Mouse (Mus musculus): Measurements from ENCODE around the gene 1700007K13Rik.

The 1700007K13Rik gene

DNA sequence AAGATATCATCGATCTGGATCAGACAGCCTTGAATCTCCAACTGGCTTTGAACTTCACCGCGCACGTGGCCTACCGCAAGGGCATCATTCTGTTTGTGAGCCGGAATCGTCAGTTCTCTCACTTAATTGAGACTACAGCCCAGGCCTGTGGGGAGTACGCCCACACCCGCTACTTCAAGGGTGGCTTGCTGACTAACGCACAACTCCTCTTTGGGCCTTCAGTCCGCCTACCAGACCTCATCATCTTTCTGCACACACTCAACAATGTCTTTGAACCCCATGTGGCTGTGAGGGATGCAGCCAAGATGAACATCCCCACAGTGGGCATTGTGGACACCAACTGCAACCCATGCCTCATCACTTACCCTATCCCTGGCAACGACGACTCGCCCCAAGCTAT, 3.3 kb upstream of the 1700007K13Rik start:
- no peak for DNase-seq (ENCODE audit: low read depth)

DNA sequence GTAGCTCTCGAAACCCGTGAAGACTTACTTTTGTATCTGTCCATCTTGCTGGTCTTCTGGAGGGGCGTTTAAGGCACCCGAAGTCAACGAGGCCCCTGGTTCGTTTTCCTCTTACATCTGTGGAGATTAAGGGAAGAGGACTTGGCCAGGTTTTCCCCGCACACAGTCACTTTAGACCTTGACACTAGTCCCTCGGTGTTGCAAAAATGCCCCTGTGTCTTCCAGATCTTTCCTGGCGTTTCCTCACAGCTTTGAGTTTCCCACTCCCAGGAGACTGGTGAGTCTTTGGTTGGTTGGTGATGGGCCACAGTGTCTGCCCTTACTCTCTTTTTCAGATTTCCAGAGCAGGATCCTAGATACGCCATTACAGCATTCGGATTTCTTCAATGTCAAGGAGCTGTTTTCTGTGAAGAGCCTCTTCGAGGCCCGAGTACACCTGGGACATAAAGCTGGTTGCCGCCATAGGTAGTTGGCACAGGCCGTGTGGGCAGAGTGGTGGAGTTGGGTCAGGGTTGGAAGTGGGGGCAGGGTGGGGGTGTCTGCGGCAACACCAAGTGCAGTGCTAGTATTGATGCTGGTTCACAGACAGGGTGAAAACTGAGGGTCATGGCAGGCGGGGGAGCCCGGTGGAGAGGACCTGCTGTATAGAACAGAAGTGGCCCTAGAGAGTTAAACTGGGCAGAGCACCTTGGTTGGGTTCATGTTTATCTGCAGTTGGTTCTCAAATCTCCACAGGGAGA, 2.5 kb upstream of the 1700007K13Rik start:
- DNase-seq (ENCODE audit: low read depth): peak; percentile 12

DNA sequence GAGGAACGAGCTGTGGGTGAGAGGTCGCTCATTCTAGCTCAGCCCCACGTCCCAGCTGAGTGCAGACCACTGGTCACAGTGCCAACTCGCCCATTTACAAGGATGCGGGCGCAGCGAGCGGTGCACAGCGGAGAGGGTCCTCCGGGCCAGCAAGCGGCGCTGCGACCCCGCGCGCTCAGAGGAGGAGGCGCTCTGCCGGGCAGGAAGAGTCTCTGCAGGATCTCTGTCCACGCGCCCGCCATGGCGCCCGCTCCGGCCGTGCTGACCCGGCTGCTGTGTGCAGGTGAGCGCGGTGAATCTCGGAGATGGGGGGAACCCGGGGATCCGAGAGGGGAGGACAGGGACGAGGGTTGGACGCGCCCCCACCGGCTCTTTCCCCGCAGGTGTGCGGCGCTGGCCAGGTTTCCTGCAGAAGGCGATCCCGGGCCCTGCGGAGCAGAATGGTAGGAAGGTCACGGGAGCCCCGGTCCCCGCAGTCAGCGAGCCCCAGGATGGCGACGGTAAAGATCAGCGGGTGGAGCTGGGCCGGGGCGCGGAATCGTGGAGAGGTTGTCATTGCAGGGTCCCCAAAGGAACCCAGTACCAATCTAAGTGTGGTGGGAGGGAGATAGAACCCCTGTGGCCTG, 1.8 kb upstream of the 1700007K13Rik start, which contains the start of gene Mrps2:
Mrps2 (plus strand) TSS at position 207 of the 626 bp plus-strand sequence.
- peak; percentile 93 for DNase-seq (ENCODE audit: low read depth)

DNA sequence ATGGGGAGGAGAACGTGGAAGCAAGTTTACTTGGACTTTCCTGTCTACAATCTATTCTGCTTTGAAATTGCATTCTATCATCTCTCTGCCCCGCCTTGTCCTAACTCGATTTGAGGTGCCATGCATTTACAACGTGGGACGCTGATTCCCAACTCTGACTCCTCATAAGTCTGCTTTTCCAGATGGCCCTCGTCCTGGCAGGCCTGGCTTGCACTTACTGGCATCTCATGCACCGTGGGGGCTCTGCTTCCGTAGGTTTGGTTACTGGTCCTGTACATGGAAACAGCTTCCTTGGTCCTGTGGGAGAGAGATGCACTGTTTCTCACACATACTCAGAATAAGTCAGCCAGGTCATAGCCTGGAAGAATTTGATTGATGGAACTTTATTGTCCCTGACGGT, 1.2 kb downstream of the 1700007K13Rik start:
- no peak for DNase-seq (ENCODE audit: low read depth)

DNA sequence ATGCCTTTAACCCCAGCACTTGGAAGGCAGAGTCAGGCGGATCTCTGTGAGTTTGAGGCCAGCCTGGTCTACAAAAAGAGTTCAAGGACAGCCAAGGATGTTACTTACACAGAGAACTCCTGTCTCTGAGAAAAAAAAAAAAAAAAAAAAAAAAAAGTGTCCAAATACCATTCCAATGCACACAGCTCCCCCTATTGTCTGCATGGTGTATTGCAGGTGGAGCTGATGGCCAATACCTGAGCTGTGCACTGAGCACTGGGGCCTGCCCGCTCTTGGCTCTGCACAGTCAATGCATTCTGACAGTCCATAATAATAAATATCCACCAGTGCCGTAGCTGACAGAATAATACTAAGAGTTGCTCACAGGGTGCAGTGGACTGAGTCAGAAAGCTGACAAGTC, 2.2 kb downstream of the 1700007K13Rik start:
- DNase-seq (ENCODE audit: low read depth): peak; percentile 76

DNA sequence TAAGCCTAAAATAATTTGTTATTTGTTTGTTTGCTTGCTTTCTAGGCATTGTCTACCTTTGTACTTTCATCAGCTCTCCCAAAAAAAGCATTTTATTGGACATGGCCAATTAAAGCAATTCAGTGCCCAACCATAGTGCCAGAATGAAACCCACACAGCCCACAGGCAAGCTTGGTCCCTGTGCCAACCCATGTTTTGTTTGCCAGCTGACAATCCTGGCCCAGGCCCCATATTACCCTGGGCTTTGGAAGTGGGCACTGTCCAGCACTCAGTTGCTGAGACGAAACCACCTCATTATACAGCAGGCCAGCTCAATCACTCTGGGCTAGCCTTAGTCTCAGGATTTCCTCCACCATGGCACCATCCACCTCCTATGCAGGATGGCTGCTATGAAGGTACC, 9.5 kb downstream of the 1700007K13Rik start:
- DNase-seq (ENCODE audit: low read depth): no peak

DNA sequence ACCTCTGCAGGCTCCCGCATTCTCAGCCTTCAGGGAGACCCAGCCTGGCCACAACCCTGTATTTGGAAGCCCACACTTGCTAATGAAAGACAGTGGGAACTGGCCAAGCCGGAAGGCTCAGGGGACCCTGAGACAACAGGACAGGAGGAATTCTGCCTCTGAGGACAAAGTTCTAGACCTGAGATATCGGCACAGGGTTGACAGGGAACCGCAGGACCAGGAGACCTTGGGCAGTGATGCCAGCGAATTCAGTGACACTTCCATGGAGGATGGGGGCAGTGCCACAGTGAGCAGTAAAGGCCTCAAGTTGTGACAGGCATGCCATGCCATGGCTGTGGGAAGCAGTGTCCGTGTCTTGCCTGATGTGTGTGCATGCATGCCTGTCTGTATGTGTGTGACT, 12.6 kb downstream of the 1700007K13Rik start:
- DNase-seq (ENCODE audit: low read depth): no peak

DNA sequence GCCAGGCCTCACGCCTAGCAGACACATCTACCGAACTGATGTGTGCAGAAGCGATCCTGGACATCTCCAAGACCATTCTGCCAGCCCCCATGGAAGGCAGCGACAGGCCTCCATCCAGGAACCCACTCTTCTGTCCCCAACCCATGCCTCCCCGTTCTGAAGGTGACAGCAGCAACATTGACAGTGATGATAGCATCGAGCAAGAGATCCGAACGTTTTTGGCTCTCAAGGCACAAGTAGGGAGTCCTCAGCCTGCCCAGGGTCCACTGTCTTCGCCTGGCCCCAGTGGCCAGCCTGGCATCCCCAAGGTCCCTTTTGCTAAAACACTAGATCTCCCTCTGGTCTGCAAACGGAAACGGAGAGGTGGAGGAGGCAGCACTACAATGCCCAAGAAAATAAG, 14.5 kb downstream of the 1700007K13Rik start:
- DNase-seq (ENCODE audit: low read depth): no peak

DNA sequence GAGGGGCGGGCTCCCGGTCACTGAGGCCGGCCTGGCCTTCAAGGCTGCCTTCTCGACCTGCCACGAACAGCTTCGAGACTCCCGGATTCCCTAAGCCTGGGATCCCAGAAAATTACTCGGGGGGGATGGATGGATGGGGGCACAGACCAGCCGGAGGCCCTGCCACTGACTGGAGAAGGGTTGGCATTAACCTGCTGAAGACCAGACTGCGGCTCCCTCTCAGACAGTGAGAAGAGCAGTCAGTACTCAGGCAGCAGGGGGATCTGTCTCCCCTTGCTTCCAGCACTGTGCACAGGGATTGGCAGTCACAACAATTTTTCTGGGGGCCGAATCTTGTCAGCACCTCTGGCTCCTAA, 18.8 kb downstream of the 1700007K13Rik start:
- no peak for DNase-seq (ENCODE audit: low read depth)

DNA sequence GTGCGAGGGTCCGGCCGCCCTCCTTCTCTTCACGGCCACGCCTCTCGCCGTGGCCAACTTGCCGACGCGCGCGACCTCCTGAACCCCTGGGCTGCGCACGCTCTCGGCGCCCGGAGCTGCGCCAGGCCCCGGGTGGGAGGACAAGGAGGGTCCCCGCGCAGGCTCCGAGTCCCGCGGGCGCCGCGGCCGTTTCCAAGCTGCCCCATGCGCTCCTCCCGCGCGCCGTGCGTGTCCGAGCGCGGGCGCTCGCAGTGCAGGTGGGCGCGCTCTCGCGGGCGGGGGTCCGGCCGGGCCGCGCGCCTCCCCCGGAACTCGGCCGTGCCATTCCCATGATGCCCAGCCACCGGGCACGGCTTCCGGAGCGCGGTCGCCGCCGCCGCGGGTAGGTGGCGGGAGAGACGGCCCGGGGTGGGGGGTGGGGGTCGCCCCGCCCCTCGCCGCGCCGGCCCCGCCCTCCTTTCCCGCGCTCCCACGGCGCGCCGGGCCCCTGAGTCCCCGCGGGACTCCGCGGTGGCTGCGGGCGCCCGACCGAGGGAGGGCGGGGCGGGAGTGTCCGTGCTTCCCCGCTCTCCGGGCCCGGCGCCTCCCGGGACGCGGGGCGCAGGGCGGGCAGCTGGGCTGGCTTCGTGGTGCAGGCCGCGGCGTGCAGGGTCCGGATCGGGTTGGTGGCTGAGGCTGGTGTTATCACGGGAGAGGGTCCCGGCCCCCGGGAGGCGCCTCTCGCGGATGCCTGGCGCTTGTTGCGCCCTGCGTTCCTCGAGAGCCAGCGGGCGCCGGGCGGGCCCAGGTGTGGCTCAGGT, 19.4 kb downstream of the 1700007K13Rik start, which contains the start of gene Ppp1r26:
Ppp1r26 (plus strand) TSS at position 286 of the 800 bp plus-strand sequence.
- no peak for DNase-seq (ENCODE audit: low read depth)

DNA sequence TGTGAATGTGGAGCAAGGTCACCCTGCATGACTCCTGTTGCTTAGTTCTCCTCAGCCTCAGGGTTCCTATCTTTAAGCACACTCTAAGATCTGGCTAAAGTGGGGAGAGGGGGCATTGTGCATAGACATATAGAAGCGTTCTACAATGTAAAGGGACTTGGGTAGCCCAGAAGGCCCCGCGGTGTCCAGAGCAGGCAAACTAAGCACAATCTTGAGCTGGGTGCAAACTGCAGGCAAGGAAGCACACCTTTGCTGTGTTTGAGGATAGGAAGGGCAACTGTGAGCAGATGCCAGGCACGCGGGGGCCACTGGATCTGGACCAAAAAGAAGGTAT, 20.0 kb downstream of the 1700007K13Rik start:
- DNase-seq (ENCODE audit: low read depth): no peak

DNA sequence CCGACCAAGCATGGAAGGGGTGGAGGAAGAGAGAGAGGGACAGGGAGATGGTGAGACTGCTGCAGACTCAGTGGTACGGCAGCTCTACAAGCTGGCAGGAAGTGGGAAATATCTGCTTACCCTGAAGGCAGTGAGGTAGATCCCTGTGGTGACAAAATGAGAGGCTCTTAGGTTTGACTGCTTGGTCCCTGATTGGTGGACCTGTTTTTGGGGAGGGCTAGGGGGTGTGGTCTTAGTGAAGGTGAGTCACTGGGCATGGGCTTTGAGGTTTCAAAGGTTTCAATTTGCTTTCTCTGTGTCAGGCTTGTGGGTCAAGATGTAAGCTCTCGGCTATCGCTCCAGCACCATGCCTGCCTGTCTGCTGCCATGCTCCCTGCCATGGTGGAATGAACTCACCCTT, 21.1 kb downstream of the 1700007K13Rik start:
- no peak for DNase-seq (ENCODE audit: low read depth)

DNA sequence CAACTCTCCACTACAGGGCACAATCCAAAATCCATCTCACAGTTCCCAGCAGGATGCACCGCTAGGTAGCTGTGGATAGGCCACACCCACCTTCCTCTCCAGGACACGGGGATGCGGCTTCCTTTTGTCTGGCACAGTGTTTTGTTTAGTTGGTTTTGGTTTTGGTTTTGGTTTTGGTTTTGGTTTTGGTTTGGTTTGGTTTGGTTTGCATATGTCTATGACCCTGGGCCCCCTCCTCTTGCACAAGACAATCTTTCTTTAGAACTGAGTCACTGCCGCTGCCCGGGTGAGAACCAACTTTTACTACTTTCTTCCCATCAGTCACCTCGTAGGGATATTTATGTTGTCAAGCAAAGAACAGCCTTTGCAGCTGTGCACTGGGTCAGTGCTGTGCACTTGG, 25.3 kb downstream of the 1700007K13Rik start:
- DNase-seq (ENCODE audit: low read depth): peak; percentile 20

DNA sequence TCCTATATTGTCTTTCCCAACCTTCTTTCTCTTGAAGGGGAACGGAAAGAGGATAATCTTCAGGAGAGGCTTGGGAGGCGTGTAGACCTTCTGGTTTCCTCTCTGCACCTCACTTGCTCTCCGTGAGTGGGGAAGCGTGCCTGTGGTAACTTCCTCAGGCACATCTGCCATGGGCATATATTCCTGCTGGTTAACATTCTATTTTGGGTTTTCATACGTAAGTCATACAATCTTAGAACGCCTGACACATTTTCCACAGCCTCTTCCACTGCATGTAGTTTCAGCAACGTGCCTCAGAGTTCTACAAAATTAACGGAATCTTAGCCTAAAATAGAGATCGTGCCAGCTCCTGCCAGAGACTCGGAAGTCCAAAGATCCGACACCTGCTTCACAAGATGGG, 30.7 kb downstream of the 1700007K13Rik start:
- no peak for DNase-seq (ENCODE audit: low read depth)

DNA sequence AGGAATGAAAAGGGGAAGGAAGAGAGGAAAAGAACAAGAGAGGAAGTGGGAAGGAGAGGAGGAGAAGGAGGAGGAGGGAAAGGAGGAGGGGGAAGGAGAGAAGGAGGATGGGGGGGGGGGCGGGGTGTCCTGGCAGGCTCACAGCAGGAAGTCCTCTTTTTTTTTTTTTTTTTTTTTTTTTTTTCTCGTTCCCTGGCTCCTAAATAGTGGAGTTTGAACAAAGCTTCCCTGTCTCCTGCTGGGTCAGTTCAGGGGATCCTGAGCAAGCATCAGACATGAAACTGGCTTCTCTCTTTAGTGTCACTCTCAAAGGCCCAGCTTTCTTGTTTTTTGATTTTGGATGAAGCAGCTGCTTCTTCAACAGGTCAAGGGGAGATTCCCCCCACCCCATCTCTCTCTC, 32.6 kb downstream of the 1700007K13Rik start:
- no peak for DNase-seq (ENCODE audit: low read depth)

DNA sequence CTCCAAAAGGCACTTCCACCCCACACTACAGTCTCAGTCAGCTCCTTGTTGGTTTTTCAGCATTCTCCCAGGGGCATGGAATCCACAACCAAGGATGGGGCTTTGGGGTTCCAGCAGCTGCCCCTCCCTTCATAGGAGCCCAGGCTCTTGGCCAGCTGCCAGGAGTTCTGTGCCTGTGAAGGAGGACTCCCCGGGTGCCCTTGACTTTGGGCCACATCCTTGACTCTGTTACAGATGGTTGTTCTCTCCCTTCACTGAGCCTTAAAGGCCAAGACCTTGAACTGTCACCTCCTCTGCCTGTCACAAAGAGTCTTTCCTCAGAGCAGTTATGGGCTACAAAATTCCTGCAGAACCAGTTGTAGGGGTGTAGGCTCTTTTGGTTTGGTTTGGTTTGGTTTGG, 33.3 kb downstream of the 1700007K13Rik start:
- no peak for DNase-seq (ENCODE audit: low read depth)

DNA sequence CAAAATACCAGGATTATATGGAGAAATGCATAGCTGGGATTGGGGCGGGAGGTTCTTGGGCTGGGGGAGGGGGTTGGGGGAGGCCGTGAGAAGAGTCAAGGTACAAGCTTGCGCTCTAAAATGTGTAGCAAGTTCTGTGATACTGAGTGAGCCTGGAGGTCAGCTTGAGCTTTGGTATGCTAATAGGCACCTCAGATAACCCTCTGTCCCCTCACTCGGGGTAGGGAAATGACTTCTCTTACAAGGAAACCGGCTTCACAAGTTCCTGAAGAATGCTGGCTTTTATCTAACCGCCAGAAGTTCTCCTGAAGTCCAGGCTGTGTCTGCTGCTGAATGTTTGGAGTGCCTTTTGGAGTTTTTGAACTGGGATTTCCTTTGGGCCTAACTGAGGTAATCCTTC, 35.3 kb downstream of the 1700007K13Rik start:
- no peak for DNase-seq (ENCODE audit: low read depth)

DNA sequence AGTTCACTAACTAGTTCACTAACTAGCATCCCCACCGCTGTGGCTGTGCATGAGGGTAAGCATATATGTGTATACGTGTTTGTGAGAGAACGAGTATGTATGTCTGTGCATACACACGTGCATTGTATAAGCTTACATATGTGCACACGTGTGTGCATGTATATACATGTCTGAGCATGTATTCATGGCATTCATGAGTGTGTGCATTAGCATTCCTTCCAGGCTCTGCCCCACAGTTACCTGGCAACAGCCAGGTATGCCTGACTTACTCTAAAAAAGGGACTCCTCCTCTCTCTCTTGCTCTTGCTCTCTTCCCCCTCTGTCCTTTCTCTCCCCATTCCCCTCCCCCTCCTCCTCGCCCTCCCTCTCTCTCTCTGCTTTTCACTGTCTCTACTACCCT, 38.9 kb downstream of the 1700007K13Rik start:
- no peak for DNase-seq (ENCODE audit: low read depth)

DNA sequence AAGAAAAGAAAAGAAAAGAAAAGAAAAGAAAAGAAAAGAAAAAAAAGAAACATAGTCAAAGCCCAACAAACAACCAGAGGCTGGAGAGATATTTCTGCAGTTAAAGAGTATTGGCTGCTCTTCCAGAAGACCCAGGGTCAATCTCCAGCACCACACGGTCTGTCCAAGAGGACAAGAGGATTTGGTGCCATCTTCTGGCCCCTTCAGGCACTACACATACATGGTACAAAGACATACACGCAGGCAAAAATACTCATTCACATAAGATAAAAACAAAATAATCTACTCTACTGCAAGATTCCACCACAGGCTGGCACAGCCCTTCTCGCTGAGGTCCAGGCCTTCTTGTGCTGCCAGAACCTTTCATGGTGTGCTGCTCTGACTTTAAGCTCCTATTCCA, 43.0 kb downstream of the 1700007K13Rik start:
- DNase-seq (ENCODE audit: low read depth): peak; percentile 73

DNA sequence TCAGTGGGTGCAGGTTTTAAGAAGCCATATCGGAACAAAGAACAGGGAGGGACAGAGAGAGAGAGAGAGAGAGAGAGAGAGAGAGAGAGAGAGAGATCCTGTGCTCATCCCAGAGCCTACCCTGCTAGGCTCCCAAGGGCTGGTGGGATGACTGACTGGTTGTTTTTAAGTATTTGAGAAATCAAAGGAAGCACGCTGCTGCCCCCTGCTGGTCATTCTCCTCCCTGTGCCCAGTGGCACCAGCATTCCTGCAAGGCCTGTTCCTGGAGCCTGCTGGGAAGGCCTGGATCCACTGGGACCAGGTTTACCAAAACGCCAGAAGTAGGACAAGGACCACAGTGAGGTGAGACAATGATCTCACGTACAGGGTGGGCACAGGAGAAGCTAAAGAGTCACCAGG, 46.2 kb downstream of the 1700007K13Rik start:
- DNase-seq (ENCODE audit: low read depth): peak; percentile 95

DNA sequence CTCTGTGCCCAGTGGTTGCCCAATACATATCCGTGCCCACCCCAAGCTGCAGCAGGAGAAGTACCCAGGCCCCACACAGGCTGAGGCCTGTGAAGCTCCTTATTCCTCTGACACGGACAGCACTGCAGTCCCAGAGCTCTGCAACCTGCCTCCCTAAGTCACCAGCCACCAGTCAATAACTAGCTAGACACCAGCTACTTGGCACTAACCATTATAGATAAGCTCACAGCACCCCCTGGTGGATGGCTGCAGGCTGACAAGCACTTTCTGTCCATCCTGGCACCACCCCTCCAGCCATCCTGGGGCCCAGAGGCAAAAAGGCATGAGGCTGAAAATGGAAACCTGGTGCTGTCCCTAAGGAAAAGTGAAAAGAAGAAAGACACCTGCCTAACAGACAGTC, 48.1 kb downstream of the 1700007K13Rik start:
- peak; percentile 92 for DNase-seq (ENCODE audit: low read depth)

DNA sequence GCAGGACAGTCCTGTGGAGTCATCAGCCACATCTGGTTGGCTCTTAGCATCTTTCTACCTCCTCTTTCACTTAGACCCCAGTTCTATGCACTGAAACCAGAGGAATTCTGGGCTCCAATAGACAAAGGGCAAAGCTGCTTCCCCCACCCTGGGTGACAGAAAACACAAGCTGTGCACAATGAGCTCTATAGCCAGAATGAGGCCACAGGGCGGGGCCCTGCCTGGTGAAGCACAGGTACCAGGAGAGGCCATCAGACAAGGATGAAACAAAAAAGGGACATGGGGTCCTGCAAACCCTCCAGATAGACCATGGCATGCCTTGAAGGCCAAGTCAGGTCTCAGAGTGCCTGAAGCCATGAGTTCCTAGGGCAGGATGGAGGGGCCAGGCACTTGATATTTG, 49.6 kb downstream of the 1700007K13Rik start:
- DNase-seq (ENCODE audit: low read depth): no peak

DNA sequence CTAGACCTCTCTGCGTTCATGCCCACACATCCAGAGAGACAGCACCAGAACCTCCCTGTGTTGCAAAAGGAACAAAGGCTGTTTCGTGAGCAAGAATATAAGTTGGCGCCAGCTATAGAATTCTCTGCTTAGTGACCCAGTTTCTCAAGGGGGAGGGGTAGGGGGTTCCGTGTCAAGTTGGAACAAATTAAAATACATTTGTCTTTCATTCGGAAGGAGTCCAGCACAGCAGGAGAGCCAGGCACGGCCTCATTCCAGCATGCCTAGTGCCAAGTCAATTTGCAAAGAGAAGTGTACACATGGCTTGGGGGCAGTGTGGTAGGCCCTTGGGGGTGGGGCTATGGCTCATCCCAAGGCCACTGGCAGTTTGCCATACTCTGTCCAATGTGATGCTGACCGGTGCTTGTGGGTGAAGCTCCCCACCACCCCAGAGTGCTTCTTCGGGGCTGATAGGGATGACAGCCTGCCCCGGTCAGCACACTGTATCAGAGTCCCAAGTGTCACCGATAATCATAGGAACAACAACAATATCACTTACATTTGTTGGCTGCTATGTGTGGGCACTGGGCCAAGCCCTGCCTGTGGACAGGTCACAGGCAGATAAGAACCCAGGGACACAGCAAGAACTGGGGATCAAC, 50.6 kb downstream of the 1700007K13Rik start:
- DNase-seq (ENCODE audit: low read depth): peak; percentile 81
